Comparison of ENCODE assay signal across 26 mouse cellular contexts in the genomic region with DNA sequence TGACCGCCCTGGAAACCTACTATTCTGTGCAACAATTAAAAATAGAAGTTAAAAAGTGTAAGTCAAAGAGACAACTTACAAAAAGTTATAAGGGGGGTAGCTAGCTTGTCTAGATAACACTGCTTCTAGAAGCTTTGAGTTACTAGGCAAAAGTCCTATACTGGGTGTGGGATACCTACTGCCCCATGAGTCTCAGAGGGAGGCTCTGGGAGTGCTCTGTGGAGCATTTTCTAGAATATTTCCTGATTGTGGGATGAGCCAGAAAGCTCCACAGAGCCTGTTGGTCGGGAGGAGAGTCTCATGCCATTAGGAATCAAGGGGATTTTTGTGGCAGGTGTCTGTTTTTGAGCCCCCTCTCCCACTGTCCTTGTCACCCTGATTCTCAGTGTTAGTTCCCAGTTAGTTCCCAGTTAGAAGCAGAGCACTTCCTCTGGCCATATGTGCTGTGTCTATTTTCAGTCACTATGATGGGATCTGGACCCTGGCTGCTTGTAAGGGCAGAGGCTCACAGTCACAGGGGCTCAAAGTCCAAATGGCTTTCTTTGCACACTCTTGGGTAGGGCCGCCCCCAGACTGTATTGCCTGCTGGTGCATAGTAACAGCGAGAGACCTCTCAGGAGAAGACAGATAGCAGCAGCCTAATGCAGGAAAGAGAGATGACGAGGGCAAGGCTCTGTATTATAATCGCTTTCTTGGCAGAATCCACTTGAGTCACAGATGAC.
"Had no signal": no experiment of that assay in that cellular context is flagged by ENCODE, and none has a peak within 500 bp of the region (broad histone marks: within the 10 kb centered on the region; RNA-seq: fewer than 3 reads in every experiment).

No protein-coding gene starts in this region.

- H3K4me3 ChIP-seq: heart, adult 2 months; heart, embryonic 13.5 days; heart, embryonic 15.5 days; hindbrain, embryonic 13.5 days; hindbrain, embryonic 15.5 days; kidney, embryonic 15.5 days; limb, embryonic 12.5 days; liver, embryonic 13.5 days had no signal

- DNase-seq: gastrocnemius, postnatal 14 days; gastrocnemius, postnatal 36 days; heart, adult 11 months; heart, adult 2 months; heart, postnatal 14 days; heart, postnatal 36 days; kidney, adult 11 months; kidney, adult 2 months; kidney, adult 9 months; kidney, postnatal 14 days; kidney, postnatal 36 days; layer of hippocampus, adult 9-11 months; layer of hippocampus, postnatal 36 days; left cerebral cortex, postnatal 4 days; liver; liver, embryonic 13.5 days had no signal

- H3K4me1 ChIP-seq: heart, embryonic 13.5 days; heart, embryonic 15.5 days; hindbrain, embryonic 13.5 days; hindbrain, embryonic 15.5 days; kidney, embryonic 15.5 days; limb, embryonic 12.5 days; liver, embryonic 13.5 days had no signal

- H3K36me3 ChIP-seq: heart, embryonic 13.5 days; heart, embryonic 15.5 days; hindbrain, embryonic 13.5 days; hindbrain, embryonic 15.5 days; kidney, embryonic 15.5 days; limb, embryonic 12.5 days; liver, embryonic 13.5 days had no signal

- H3K27me3 ChIP-seq: heart, embryonic 13.5 days; heart, embryonic 15.5 days; hindbrain, embryonic 13.5 days; hindbrain, embryonic 15.5 days; kidney, embryonic 15.5 days; limb, embryonic 12.5 days; liver, embryonic 13.5 days had no signal

- H3K27ac ChIP-seq: heart, adult 2 months; heart, embryonic 13.5 days; heart, embryonic 15.5 days; hindbrain, embryonic 13.5 days; hindbrain, embryonic 15.5 days; hindbrain, postnatal 0 days; kidney, embryonic 15.5 days; kidney, postnatal 0 days; limb, embryonic 12.5 days; liver, embryonic 13.5 days had no signal

- H3K9ac ChIP-seq: heart, embryonic 13.5 days; heart, embryonic 15.5 days; hindbrain, embryonic 13.5 days; hindbrain, embryonic 15.5 days; kidney, embryonic 15.5 days; limb, embryonic 12.5 days; liver, embryonic 13.5 days had no signal

- ATAC-seq: hindbrain, postnatal 0 days had no signal

- H3K4me2 ChIP-seq: heart, embryonic 11.5 days; heart, embryonic 13.5 days; heart, embryonic 15.5 days; hindbrain, embryonic 13.5 days; hindbrain, embryonic 15.5 days; kidney, embryonic 15.5 days; limb, embryonic 12.5 days; liver, embryonic 11.5 days; liver, embryonic 13.5 days had no signal

- H3K9me3 ChIP-seq: heart, embryonic 15.5 days; hindbrain, embryonic 13.5 days; hindbrain, embryonic 15.5 days; kidney, embryonic 15.5 days had no signal
